Mouse (Mus musculus): ENCODE results near the gene Tmem35b. TPM values are rescaled to one million over a fixed set of nuclear protein-coding genes. Genes with fewer than 3 reads are reported as not detected.

Gene Tmem35b
- polyA plus RNA-seq (2012; rRNA removed): 8.6 and 15.0 TPM in 2 replicates

DNA sequence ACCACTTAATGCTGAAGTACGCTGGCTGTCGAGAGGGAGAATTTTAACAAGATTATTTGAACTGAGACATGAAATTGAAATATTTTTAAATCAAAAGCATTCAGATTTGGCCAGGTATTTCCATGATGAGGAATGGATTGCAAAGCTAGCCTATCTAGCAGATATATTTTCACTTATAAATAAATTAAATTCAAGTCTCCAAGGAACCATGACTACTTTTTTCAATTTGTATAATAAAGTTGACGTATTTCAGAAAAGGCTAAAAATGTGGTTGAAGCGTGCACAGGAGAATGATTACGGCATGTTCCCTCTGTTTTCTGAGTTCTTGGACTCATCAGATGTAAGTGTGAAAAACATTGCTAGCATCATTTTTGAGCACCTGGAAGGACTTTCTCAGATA, at the start of gene Tmem35b:
Gene Tmem35b (plus strand): TSS at position 301 of the 400 bp plus-strand sequence.

DNA sequence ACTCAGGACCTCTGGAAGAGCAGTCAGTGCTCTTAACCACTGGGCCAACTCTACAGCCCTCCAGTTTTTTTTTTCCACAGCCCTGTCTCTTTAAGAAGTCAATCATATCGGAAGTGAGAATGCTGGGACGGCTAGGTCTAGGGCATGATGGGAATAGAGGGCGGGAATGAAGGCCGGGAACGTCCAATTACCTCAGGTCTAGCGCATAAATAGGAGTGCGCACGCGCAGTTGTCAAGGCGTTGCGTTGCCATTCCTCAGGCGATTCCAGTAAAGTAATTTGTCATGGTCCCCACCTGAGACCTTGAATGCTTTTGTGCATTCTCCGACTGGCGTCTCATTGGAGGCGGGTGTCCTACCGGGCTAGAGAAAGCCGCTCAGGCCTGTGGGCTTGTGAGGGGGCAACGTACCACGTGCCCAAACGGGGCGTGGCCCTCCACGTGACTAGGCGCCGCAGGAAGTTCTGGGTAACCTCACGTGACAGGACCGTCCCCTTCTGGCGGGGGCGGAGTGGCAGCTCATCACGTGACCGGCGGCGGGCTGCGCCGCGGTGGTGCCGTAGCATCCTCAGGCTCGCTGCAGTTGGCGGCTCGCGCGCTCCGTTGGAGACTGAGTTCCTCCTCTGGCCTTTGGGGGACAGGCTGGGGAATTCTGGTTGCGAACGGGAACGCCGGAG, 46.5 kb upstream of the Tmem35b start, which contains the start of gene Zmym6:
Gene Zmym6 (plus strand): TSS at position 509 of the 674 bp plus-strand sequence.

DNA sequence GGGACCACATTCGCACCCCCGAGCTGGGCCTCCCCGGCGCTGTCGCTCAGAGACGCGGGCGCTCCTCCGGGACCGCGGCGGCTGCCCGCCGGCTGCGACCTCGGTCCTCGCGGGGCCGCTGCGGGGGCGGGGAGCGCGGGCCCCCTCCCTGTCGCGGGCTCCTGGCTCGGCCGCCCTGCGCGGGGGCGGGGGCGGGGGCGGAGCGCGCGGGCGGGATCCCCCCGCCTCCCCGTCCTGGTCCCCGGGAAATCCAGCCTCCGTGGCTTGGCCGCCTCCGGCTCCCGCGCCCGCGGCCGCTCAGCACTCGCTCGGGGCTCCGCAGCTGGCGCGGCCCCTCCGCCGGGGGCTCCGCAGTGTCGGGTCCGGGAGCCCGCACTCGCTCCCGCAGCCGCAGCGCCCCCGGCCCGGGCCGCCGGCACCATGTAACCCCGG, 45.4 kb downstream of the Tmem35b start, which contains the start of gene Dlgap3:
Gene Dlgap3 (plus strand): TSS at position 291 of the 432 bp plus-strand sequence.

Other genes with a start within 250 kb of the Tmem35b start
- 37.9 and 41.0 TPM in 2 replicates for gene Zmym4, start 155.6 kb upstream of the Tmem35b start, polyA plus RNA-seq (2012; rRNA removed)
- 504 and 860 TPM in 2 replicates for gene Sfpq, start 102.4 kb upstream of the Tmem35b start, polyA plus RNA-seq (2012; rRNA removed)
- 11.0 and 18.4 TPM in 2 replicates for gene Zmym1, start 62.5 kb upstream of the Tmem35b start, polyA plus RNA-seq (2012; rRNA removed)
- gene Zmym6, start 46.3 kb upstream of the Tmem35b start, polyA plus RNA-seq (2012; rRNA removed): 26.3 and 35.2 TPM in 2 replicates
- 4.6 and 6.1 TPM in 2 replicates for gene Dlgap3, start 45.5 kb downstream of the Tmem35b start, polyA plus RNA-seq (2012; rRNA removed)
- gene Smim12, start 120.1 kb downstream of the Tmem35b start, polyA plus RNA-seq (2012; rRNA removed): 34.3 and 40.8 TPM in 2 replicates
- 13.9 and 17.1 TPM in 2 replicates for gene Gja4, start 190.3 kb downstream of the Tmem35b start, polyA plus RNA-seq (2012; rRNA removed)
- 0.22 and 1.0 TPM in 2 replicates for gene Gjb3, start 207.2 kb downstream of the Tmem35b start, polyA plus RNA-seq (2012; rRNA removed)
- 0.06 TPM in 1 of 2 replicates, not detected in the other for gene Gjb4, start 230.4 kb downstream of the Tmem35b start, polyA plus RNA-seq (2012; rRNA removed)
- gene Gjb5, start 234.5 kb downstream of the Tmem35b start, polyA plus RNA-seq (2012; rRNA removed): 0.23 and 0.57 TPM in 2 replicates